In genomic region chr15:99607388-99608113, GRCm38 (mm10) we compare ENCODE assay signal across 11 mouse cellular contexts. TPM values are rescaled to one million over a fixed set of nuclear protein-coding genes. Genes with fewer than 3 reads are reported as not detected.
DNase-seq lines count a peak whose midpoint lies in the region; ATAC-seq and TF ChIP-seq lines count a peak whose summit lies in the region.
"Had no signal": no experiment of that assay in that cellular context is flagged by ENCODE, and none has a peak within 500 bp of the region (broad histone marks: within the 10 kb centered on the region; RNA-seq: fewer than 3 reads in every experiment).

No protein-coding gene starts in this region.

- WGBS in hindbrain, embryonic 14.5 days, result 10% methylated on average over 10 of the region's 10 CpGs
- 10% methylated on average over 10 of the region's 10 CpGs for WGBS in neural tube, embryonic 13.5 days
- WGBS in heart, embryonic 11.5 days (ENCODE audit: insufficient replicate concordance), result 31% methylated on average over 10 of the region's 10 CpGs
- 41% methylated on average over 10 of the region's 10 CpGs for WGBS in thymus, adult 2 months

- H3K4me3 ChIP-seq in hindbrain, embryonic 14.5 days (replicated peaks; ENCODE audit: low read length), result no peak overlapping the region
- no peak overlapping the region for H3K4me3 ChIP-seq in neural tube, embryonic 13.5 days
- no peak overlapping the region for H3K4me3 ChIP-seq in heart, embryonic 11.5 days (ENCODE audit: low read depth, low read length)
- no peak overlapping the region for H3K4me3 ChIP-seq in thymus, adult 2 months (ENCODE audit: control insufficient read depth, insufficient read depth, low read length)

- peak; percentile 71; the same call in 1 of the 2 replicates for ATAC-seq in hindbrain, embryonic 14.5 days (ENCODE audit: low FRiP score)
- ATAC-seq in neural tube, embryonic 13.5 days (ENCODE audit: low read depth), result peak; percentile 74
- no peak for ATAC-seq in heart, embryonic 11.5 days (replicated peaks; ENCODE audit: insufficient number of reproducible peaks, low FRiP score, low TSS enrichment)

- no peak for TF ChIP-seq CTCF in thymus, adult 2 months (IDR thresholded peaks at IDR 0.05; ENCODE audit: borderline replicate concordance, control insufficient read depth, extremely low read depth, insufficient read depth, low read length, poor library complexity)

- H3K9me3 ChIP-seq in hindbrain, embryonic 14.5 days (ENCODE audit: control insufficient read depth, low read length), result no peaks in the 10 kb centered on the region
- no peaks in the 10 kb centered on the region for H3K9me3 ChIP-seq in neural tube, embryonic 13.5 days
- H3K9me3 ChIP-seq in heart, embryonic 11.5 days (replicated peaks; ENCODE audit: control insufficient read depth, low read length), result no peaks in the 10 kb centered on the region

- peaks cover 30% of the 10 kb centered on the region for H3K4me1 ChIP-seq in hindbrain, embryonic 14.5 days (replicated peaks; ENCODE audit: control insufficient read depth, insufficient read depth, low read length)
- peaks cover 69% of the 10 kb centered on the region for H3K4me1 ChIP-seq in neural tube, embryonic 13.5 days (replicated peaks)
- H3K4me1 ChIP-seq in heart, embryonic 11.5 days (ENCODE audit: control insufficient read depth, insufficient read depth, low read length), result peaks cover 25% of the 10 kb centered on the region
- no peaks in the 10 kb centered on the region for H3K4me1 ChIP-seq in thymus, adult 2 months (replicated peaks; ENCODE audit: control insufficient read depth, insufficient read depth, low read length)

- no peak overlapping the region for H3K4me2 ChIP-seq in hindbrain, embryonic 14.5 days (replicated peaks)
- H3K4me2 ChIP-seq in neural tube, embryonic 13.5 days, result no peak overlapping the region
- no peak overlapping the region for H3K4me2 ChIP-seq in heart, embryonic 11.5 days

- H3K27me3 ChIP-seq in hindbrain, embryonic 14.5 days (ENCODE audit: control insufficient read depth, insufficient read depth, low read length), result no peaks in the 10 kb centered on the region
- peaks cover 3% of the 10 kb centered on the region; the same call in 1 of the 2 replicates for H3K27me3 ChIP-seq in neural tube, embryonic 13.5 days
- peaks cover 6% of the 10 kb centered on the region; the same call in 1 of the 2 replicates for H3K27me3 ChIP-seq in heart, embryonic 11.5 days (ENCODE audit: control insufficient read depth, insufficient read depth, low read length)
- H3K27me3 ChIP-seq in thymus, adult 2 months (ENCODE audit: control insufficient read depth, insufficient read depth, low read length), result no peaks in the 10 kb centered on the region; the same call in 1 of the 2 replicates

- no peak overlapping the region for H3K9ac ChIP-seq in hindbrain, embryonic 14.5 days
- no peak overlapping the region for H3K9ac ChIP-seq in neural tube, embryonic 13.5 days
- no peak overlapping the region for H3K9ac ChIP-seq in heart, embryonic 11.5 days (ENCODE audit: low read depth, low read length)

- no peak for TF ChIP-seq POLR2A in thymus, adult 2 months (IDR thresholded peaks at IDR 0.05; ENCODE audit: control insufficient read depth, extremely low read depth, insufficient read depth, low read length, poor library complexity)

- no peaks in the 10 kb centered on the region for H3K36me3 ChIP-seq in hindbrain, embryonic 14.5 days (replicated peaks; ENCODE audit: control insufficient read depth, insufficient read depth)
- no peaks in the 10 kb centered on the region for H3K36me3 ChIP-seq in neural tube, embryonic 13.5 days
- H3K36me3 ChIP-seq in heart, embryonic 11.5 days (ENCODE audit: control insufficient read depth, insufficient read depth, low read length), result no peaks in the 10 kb centered on the region
- H3K36me3 ChIP-seq in thymus, adult 2 months (ENCODE audit: control insufficient read depth, insufficient read depth, low read length), result no peaks in the 10 kb centered on the region

- no peak overlapping the region for H3K27ac ChIP-seq in hindbrain, embryonic 14.5 days
- peak overlapping the region; percentile 64 for H3K27ac ChIP-seq in neural tube, embryonic 13.5 days (replicated peaks)
- no peak overlapping the region for H3K27ac ChIP-seq in heart, embryonic 11.5 days (ENCODE audit: low read depth, low read length)
- H3K27ac ChIP-seq in thymus, adult 2 months (ENCODE audit: control insufficient read depth, insufficient read depth, low read length), result no peak overlapping the region

- DNase-seq in layer of hippocampus, adult 11-12 months (ENCODE audit: low spot score), result peak; percentile 40
- no peak for DNase-seq in layer of hippocampus, postnatal 10 days (ENCODE audit: low spot score in 2 of 2)
- DNase-seq in embryo, embryonic 9.5 days (ENCODE audit: extremely low spot score), result peak; percentile 51
- no peak for DNase-seq in hindbrain, embryonic 14.5 days (ENCODE audit: low spot score)
- DNase-seq in thymus, adult 2 months, result no peak
- no peak for DNase-seq in c-Kit-positive CD71-positive TER-119-positive erythroid progenitor cells, embryonic 14.5 days (ENCODE audit: low spot score)
- DNase-seq: adrenal gland, postnatal 10 days; lung, postnatal 36 days had no signal

RNA-seq across cellular contexts. Expression of gene Aqp6, which starts 6.4 kb away (rescaled TPM):
- total RNA-seq in layer of hippocampus, postnatal 10 days (2021), result not detected
- 0.77 and 1.2 TPM in 2 replicates for polyA plus RNA-seq in hindbrain, embryonic 14.5 days (2014; fragmentation: Nextera tagmentation; extraction: Ambion mirVana)
- 3.5 and 3.6 TPM in 2 replicates for polyA plus RNA-seq in neural tube, embryonic 13.5 days (2015; fragmentation: Nextera tagmentation; extraction: Ambion mirVana)
- polyA plus RNA-seq in heart, embryonic 11.5 days (2014; fragmentation: Nextera tagmentation; extraction: Ambion mirVana), result not detected in 2 replicates
- polyA plus RNA-seq in thymus, adult 2 months (2012; rRNA removed), result 0.24 and 0.40 TPM in 2 replicates
- total RNA-seq: adrenal gland, postnatal 10 days had no signal
- polyA plus RNA-seq: spleen, adult 2 months had no signal

RNA-seq across cellular contexts. Expression of gene Aqp5, which starts 17.0 kb away (rescaled TPM):
- total RNA-seq in layer of hippocampus, postnatal 10 days (2021), result under 1 TPM; 0.32 to 0.62 TPM
- polyA plus RNA-seq in hindbrain, embryonic 14.5 days (2014; fragmentation: Nextera tagmentation; extraction: Ambion mirVana), result 0.42 and 1.4 TPM in 2 replicates
- polyA plus RNA-seq in neural tube, embryonic 13.5 days (2015; fragmentation: Nextera tagmentation; extraction: Ambion mirVana), result 1.9 and 2.3 TPM in 2 replicates
- polyA plus RNA-seq in heart, embryonic 11.5 days (2014; fragmentation: Nextera tagmentation; extraction: Ambion mirVana), result 1.6 and 1.9 TPM in 2 replicates
- 2.7 and 3.3 TPM in 2 replicates for polyA plus RNA-seq in thymus, adult 2 months (2012; rRNA removed)

RNA-seq across cellular contexts. Expression of gene Aqp2, which starts 28.7 kb away (rescaled TPM):
- total RNA-seq in layer of hippocampus, postnatal 10 days (2021), result not detected
- polyA plus RNA-seq in hindbrain, embryonic 14.5 days (2014; fragmentation: Nextera tagmentation; extraction: Ambion mirVana), result not detected in 2 replicates
- polyA plus RNA-seq in neural tube, embryonic 13.5 days (2015; fragmentation: Nextera tagmentation; extraction: Ambion mirVana), result not detected in 2 replicates
- polyA plus RNA-seq in heart, embryonic 11.5 days (2014; fragmentation: Nextera tagmentation; extraction: Ambion mirVana), result not detected in 2 replicates
- polyA plus RNA-seq in thymus, adult 2 months (2012; rRNA removed), result 0.47 TPM in 1 of 2 replicates, not detected in the other

RNA-seq across cellular contexts. Expression of gene Racgap1, which starts 43.9 kb away (rescaled TPM):
- total RNA-seq in layer of hippocampus, postnatal 10 days (2021), result 10 to 100 TPM; 13.6 TPM
- polyA plus RNA-seq in hindbrain, embryonic 14.5 days (2014; fragmentation: Nextera tagmentation; extraction: Ambion mirVana), result 44.9 and 51.3 TPM in 2 replicates
- polyA plus RNA-seq in neural tube, embryonic 13.5 days (2015; fragmentation: Nextera tagmentation; extraction: Ambion mirVana), result 130 and 133 TPM in 2 replicates
- polyA plus RNA-seq in heart, embryonic 11.5 days (2014; fragmentation: Nextera tagmentation; extraction: Ambion mirVana), result 91.8 and 126 TPM in 2 replicates
- 80.2 and 95.6 TPM in 2 replicates for polyA plus RNA-seq in thymus, adult 2 months (2012; rRNA removed)

Comparison
In these comparisons a context has a peak if more than half of its experiments do, and no peak if none do; other contexts are left out.
1. DNase-seq: peak in layer of hippocampus, adult 11-12 months (single experiment) and embryo, embryonic 9.5 days (single experiment); none in layer of hippocampus, postnatal 10 days (0 of 2), hindbrain, embryonic 14.5 days (single experiment), thymus, adult 2 months (single experiment) and c-Kit-positive CD71-positive TER-119-positive erythroid progenitor cells, embryonic 14.5 days (single experiment).